Mouse (Mus musculus) liver, postnatal 0 days (tissue): ENCODE measurements at regions not wholly inside any gene's neighbourhood (a gene's known extent, or its start where the extent isn't known, plus 50 kb on each side); places are given as distances from the start of the nearest gene placed in this dataset.

Source experiments
- CTCF ChIP-seq: sonication (generic); IDR thresholded peaks from 2 replicates; pipeline ENCODE4 v1.5.1; 2016; ENCODE audit warnings: antibody characterized with exemption, low read depth
- EP300 ChIP-seq: IDR thresholded peaks from 2 replicates; pipeline ENCODE4 v1.6.1; 2016; ENCODE audit warnings: antibody characterized with exemption, low read depth, mild to moderate bottlenecking

GRCm38 (mm10) chr10:27838666-27839065, 219.1 kb upstream of the Lama2 start:
- TF ChIP-seq EP300 = no peak
- TF ChIP-seq CTCF = no peak
